Mouse (Mus musculus): ENCODE results near the gene Fbln1. TPM values are rescaled to one million over a fixed set of nuclear protein-coding genes. Genes with fewer than 3 reads are reported as not detected.
A peak's percentile ranks its signal among the peaks of the same experiment; 100 is the strongest.

The Fbln1 gene
- polyA plus RNA-seq, 1 experiment from 2014 or later = 114 TPM

- H3K4me3 ChIP-seq (replicated peaks; ENCODE audit: low read depth, low read length) = no peak overlapping the region
- TF ChIP-seq CTCF (IDR thresholded peaks at IDR 0.05; ENCODE audit: low read depth) = peak; percentile 87
- no peak overlapping the region for H3K27ac ChIP-seq
- no peak overlapping the region for H3K9ac ChIP-seq (ENCODE audit: low read depth, low read length)
- no peaks in the 10 kb centered on the region for H3K36me3 ChIP-seq (ENCODE audit: insufficient read depth, low read length)
- H3K4me1 ChIP-seq (replicated peaks; ENCODE audit: insufficient read depth, low read length) = 0 out of 2 replicates have a peak, but pooled peaks cover 3% of the 10 kb centered on the region
- no peaks in the 10 kb centered on the region for H3K9me3 ChIP-seq (replicated peaks; ENCODE audit: low read length)
- no peak overlapping the region for H3K4me2 ChIP-seq (ENCODE audit: low read length)
- 27% methylated on average over 14 of the region's 14 CpGs for WGBS
- no peaks in the 10 kb centered on the region for H3K27me3 ChIP-seq (ENCODE audit: insufficient read depth, low read length)
- ATAC-seq (replicated peaks; ENCODE audit: low FRiP score, low read depth) (no peak), DNase-seq (ENCODE audit: low spot score) (peak; percentile 91)
These were observed 61.1 kb downstream of the Fbln1 start for GRCm38 (mm10) chr15:85266729-85267434.

GRCm38 (mm10) chr15:85267891-85268290 lies 62.1 kb downstream of the Fbln1 start:
- 65% methylated on average over 19 of the region's 19 CpGs for WGBS
- Histone ChIP-seq H3K9ac (ENCODE audit: low read depth, low read length) (no peak overlapping the region), H3K27ac (no peak overlapping the region), H3K36me3 (ENCODE audit: insufficient read depth, low read length) (no peaks in the 10 kb centered on the region), H3K27me3 (ENCODE audit: insufficient read depth, low read length) (no peaks in the 10 kb centered on the region), H3K4me1 (replicated peaks; ENCODE audit: insufficient read depth, low read length) (0 out of 2 replicates have a peak, but pooled peaks cover 3% of the 10 kb centered on the region), H3K9me3 (replicated peaks; ENCODE audit: low read length) (no peaks in the 10 kb centered on the region), H3K4me2 (ENCODE audit: low read length) (no peak overlapping the region), H3K4me3 (replicated peaks; ENCODE audit: low read depth, low read length) (no peak overlapping the region)
- peak; percentile 44; the same call in 1 of the 2 replicates for ATAC-seq (replicated peaks; ENCODE audit: low FRiP score, low read depth)
- peak; percentile 10 for DNase-seq (ENCODE audit: low spot score)
- no peak for TF ChIP-seq CTCF (IDR thresholded peaks at IDR 0.05; ENCODE audit: low read depth)

DNA sequence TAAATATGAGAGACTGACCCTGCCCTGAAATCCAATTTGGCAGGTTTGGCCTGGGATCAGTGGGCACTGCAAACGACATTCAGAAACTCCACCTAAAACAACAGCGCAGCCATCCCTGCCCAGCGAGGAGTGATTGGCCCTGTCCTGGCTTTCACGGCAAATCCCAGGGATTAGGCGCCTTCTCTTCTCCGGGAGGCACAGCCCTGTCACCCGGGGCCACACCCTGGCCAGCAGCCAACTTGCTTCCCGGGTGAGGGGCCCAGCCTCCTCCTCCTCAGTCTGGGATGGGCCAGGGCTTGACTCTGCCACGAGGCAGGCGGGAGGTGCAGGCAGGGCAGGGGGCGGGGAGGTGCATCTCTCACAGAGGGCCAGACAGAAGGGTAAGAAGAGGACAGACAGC lies 67.2 kb downstream of the Fbln1 start:
- no peaks in the 10 kb centered on the region for H3K36me3 ChIP-seq (ENCODE audit: insufficient read depth, low read length)
- no peak overlapping the region for H3K4me2 ChIP-seq (ENCODE audit: low read length)
- no peak for TF ChIP-seq CTCF (IDR thresholded peaks at IDR 0.05; ENCODE audit: low read depth)
- H3K9ac ChIP-seq (ENCODE audit: low read depth, low read length) = no peak overlapping the region
- H3K4me3 ChIP-seq (replicated peaks; ENCODE audit: low read depth, low read length) = no peak overlapping the region
- H3K27me3 ChIP-seq (ENCODE audit: insufficient read depth, low read length) = no peaks in the 10 kb centered on the region
- 0 out of 2 replicates have a peak, but pooled peaks cover under 1% of the 10 kb centered on the region for H3K4me1 ChIP-seq (replicated peaks; ENCODE audit: insufficient read depth, low read length)
- no peak for DNase-seq (ENCODE audit: low spot score)
- ATAC-seq (replicated peaks; ENCODE audit: low FRiP score, low read depth) = no peak
- 24% methylated on average over 10 of the region's 11 CpGs for WGBS
- H3K9me3 ChIP-seq (replicated peaks; ENCODE audit: low read length) = no peaks in the 10 kb centered on the region
- H3K27ac ChIP-seq = no peak overlapping the region

DNA sequence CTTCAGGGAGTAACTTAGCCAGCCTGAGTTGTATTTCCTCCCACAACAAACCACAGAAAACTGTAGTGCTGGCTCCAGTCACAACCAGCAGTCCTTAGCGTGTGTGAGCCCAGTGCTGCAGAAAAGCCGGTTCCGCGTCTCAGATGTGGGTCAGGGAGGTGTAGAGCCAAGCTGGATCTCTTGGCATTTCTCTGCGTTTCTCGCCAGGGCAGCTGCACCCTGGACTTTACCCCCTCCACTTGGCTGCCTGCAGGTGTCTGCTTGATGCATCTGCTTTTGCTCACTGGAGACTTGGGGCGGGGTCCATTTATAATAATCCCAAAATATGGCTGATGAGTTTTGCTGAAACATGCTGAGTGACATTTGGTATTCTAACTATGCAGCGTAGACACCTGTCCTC lies 71.5 kb downstream of the Fbln1 start:
- DNase-seq (ENCODE audit: low spot score) = no peak
- WGBS = 81% methylated on average over 8 of the region's 8 CpGs

GRCm38 (mm10) chr15:85278986-85279385 lies 73.2 kb downstream of the Fbln1 start:
- H3K27me3 ChIP-seq (ENCODE audit: insufficient read depth, low read length) = no peaks in the 10 kb centered on the region
- DNase-seq (ENCODE audit: low spot score) (no peak), ATAC-seq (replicated peaks; ENCODE audit: low FRiP score, low read depth) (no peak)
- no peak overlapping the region for H3K4me2 ChIP-seq (ENCODE audit: low read length)
- no peak overlapping the region for H3K27ac ChIP-seq
- H3K4me1 ChIP-seq (replicated peaks; ENCODE audit: insufficient read depth, low read length) = no peaks in the 10 kb centered on the region
- no peak for TF ChIP-seq CTCF (IDR thresholded peaks at IDR 0.05; ENCODE audit: low read depth)
- no peaks in the 10 kb centered on the region for H3K9me3 ChIP-seq (replicated peaks; ENCODE audit: low read length)
- no peak overlapping the region for H3K4me3 ChIP-seq (replicated peaks; ENCODE audit: low read depth, low read length)
- WGBS = 87% methylated on average over 5 of the region's 5 CpGs
- no peaks in the 10 kb centered on the region for H3K36me3 ChIP-seq (ENCODE audit: insufficient read depth, low read length)
- H3K9ac ChIP-seq (ENCODE audit: low read depth, low read length) = no peak overlapping the region

More for the DNA sequence above, 71.5 kb downstream of the Fbln1 start:
- Histone ChIP-seq H3K9ac (ENCODE audit: low read depth, low read length) (no peak overlapping the region), H3K27ac (no peak overlapping the region), H3K4me1 (replicated peaks; ENCODE audit: insufficient read depth, low read length) (no peaks in the 10 kb centered on the region), H3K36me3 (ENCODE audit: insufficient read depth, low read length) (no peaks in the 10 kb centered on the region), H3K9me3 (replicated peaks; ENCODE audit: low read length) (no peaks in the 10 kb centered on the region), H3K4me3 (replicated peaks; ENCODE audit: low read depth, low read length) (no peak overlapping the region), H3K4me2 (ENCODE audit: low read length) (no peak overlapping the region), H3K27me3 (ENCODE audit: insufficient read depth, low read length) (no peaks in the 10 kb centered on the region)
- ATAC-seq (replicated peaks; ENCODE audit: low FRiP score, low read depth) = no peak
- TF ChIP-seq CTCF (IDR thresholded peaks at IDR 0.05; ENCODE audit: low read depth) = no peak

- no peak overlapping the region for H3K4me3 ChIP-seq (replicated peaks; ENCODE audit: low read depth, low read length)
- no peaks in the 10 kb centered on the region for H3K4me1 ChIP-seq (replicated peaks; ENCODE audit: insufficient read depth, low read length)
- no peaks in the 10 kb centered on the region for H3K36me3 ChIP-seq (ENCODE audit: insufficient read depth, low read length)
- H3K27ac ChIP-seq = no peak overlapping the region
- H3K9me3 ChIP-seq (replicated peaks; ENCODE audit: low read length) = no peaks in the 10 kb centered on the region
- WGBS = 82% methylated on average over 5 of the region's 5 CpGs
- H3K4me2 ChIP-seq (ENCODE audit: low read length) = no peak overlapping the region
- H3K27me3 ChIP-seq (ENCODE audit: insufficient read depth, low read length) = no peaks in the 10 kb centered on the region
- ATAC-seq (replicated peaks; ENCODE audit: low FRiP score, low read depth) = no peak
- no peak for TF ChIP-seq CTCF (IDR thresholded peaks at IDR 0.05; ENCODE audit: low read depth)
- H3K9ac ChIP-seq (ENCODE audit: low read depth, low read length) = no peak overlapping the region
- DNase-seq (ENCODE audit: low spot score) = no peak
These were observed 76.3 kb downstream of the Fbln1 start for GRCm38 (mm10) chr15:85282021-85282420.

Data from kidney, postnatal 0 days (tissue).